Mouse (Mus musculus) kidney, adult 11 months (tissue): ENCODE results near the gene Poglut1.
A peak's percentile ranks its signal among the peaks of the same experiment; 100 is the strongest.

Experiments used
- DNase-seq: peaks from one replicate; pipeline ENCODE4 v3.0.0; 2022

Poglut1 gene

GRCm38 (mm10) chr16:38549479-38550396 lies at the start of gene Poglut1:
Gene Poglut1 (minus strand): TSS chr16:38550258.
- DNase-seq, result peak; percentile 65

GRCm38 (mm10) chr16:38598986-38599680 lies 49.1 kb upstream of the Poglut1 start:
- no peak for DNase-seq

- no peak for DNase-seq
Measured at GRCm38 (mm10) chr16:38596651-38597050, 46.6 kb upstream of the Poglut1 start.

GRCm38 (mm10) chr16:38596099-38596498 lies 46.0 kb upstream of the Poglut1 start:
- no peak for DNase-seq

- DNase-seq, result no peak
Measured at GRCm38 (mm10) chr16:38594435-38594834, 44.4 kb upstream of the Poglut1 start.

- no peak for DNase-seq
Measured at GRCm38 (mm10) chr16:38592946-38593345, 42.9 kb upstream of the Poglut1 start.

GRCm38 (mm10) chr16:38592026-38592678 lies 42.1 kb upstream of the Poglut1 start:
- DNase-seq, result no peak

GRCm38 (mm10) chr16:38591506-38591905 lies 41.4 kb upstream of the Poglut1 start:
- DNase-seq, result no peak

- no peak for DNase-seq
Measured at GRCm38 (mm10) chr16:38587572-38587971, 37.5 kb upstream of the Poglut1 start.

- no peak for DNase-seq
Measured at GRCm38 (mm10) chr16:38587163-38587562, 37.1 kb upstream of the Poglut1 start.

- DNase-seq, result no peak
Measured at GRCm38 (mm10) chr16:38585186-38585585, 35.1 kb upstream of the Poglut1 start.

- DNase-seq, result no peak
Measured at GRCm38 (mm10) chr16:38584761-38585160, 34.7 kb upstream of the Poglut1 start.

- no peak for DNase-seq
Measured at GRCm38 (mm10) chr16:38571481-38571880, 21.4 kb upstream of the Poglut1 start.

- DNase-seq, result no peak
Measured at GRCm38 (mm10) chr16:38568192-38568591, 18.1 kb upstream of the Poglut1 start.

- DNase-seq, result no peak
Measured at GRCm38 (mm10) chr16:38563516-38563915, 13.5 kb upstream of the Poglut1 start.

GRCm38 (mm10) chr16:38562968-38563327 lies 12.9 kb upstream of the Poglut1 start:
- no peak for DNase-seq

GRCm38 (mm10) chr16:38562131-38562967 lies 12.3 kb upstream of the Poglut1 start:
- peak; percentile 91 for DNase-seq

GRCm38 (mm10) chr16:38558221-38558748 lies 8.2 kb upstream of the Poglut1 start, which contains the start of gene Tmem39a:
Gene Tmem39a (plus strand): TSS chr16:38558698.
- DNase-seq, result no peak

- no peak for DNase-seq
Measured at GRCm38 (mm10) chr16:38555988-38556387, 5.9 kb upstream of the Poglut1 start.

- no peak for DNase-seq
Measured at GRCm38 (mm10) chr16:38548000-38548399, 2.1 kb downstream of the Poglut1 start.

GRCm38 (mm10) chr16:38538716-38539380 lies 11.2 kb downstream of the Poglut1 start:
- DNase-seq, result no peak
